Mouse (Mus musculus) c-Kit-positive CD71-positive TER-119-negative erythroid progenitor cells, embryonic 14.5 days (primary cell): ENCODE measurements around the gene Gm11127.
A peak's percentile ranks its signal among the peaks of the same experiment; 100 is the strongest.
"Not testable (repeated sequence)": the region's sequence is repeated elsewhere in the genome, so short reads cannot be mapped to it uniquely, and the experiment has no call there.

Source experiments
- DNase-seq: peaks from one replicate; pipeline ENCODE4 v3.0.0-alpha.2; 2013; ENCODE audit warnings: low read depth

Gene Gm11127

GRCm38 (mm10) chr17:36058362-36058761, at the start of gene Gm11127:
Gm11127 (minus strand) TSS chr17:36058371.
- DNase-seq = not testable (repeated sequence)

DNA sequence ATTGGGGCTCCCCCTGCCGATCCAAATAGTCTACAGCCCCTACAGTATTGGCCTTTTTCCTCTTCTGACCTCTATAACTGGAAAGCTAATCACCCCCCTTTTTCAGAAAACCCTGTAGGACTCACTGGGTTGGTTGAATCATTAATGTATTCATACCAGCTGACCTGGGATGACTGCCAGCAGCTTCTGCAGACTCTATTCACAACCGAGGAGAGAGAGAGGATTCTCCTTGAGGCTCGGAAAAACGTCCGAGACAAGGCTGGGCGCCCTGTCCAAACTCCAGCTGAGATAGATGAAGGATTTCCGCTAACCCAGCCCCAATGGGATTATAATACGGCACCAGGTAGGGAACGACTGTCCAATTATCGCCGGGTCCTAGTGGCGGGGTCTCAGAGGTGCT, 43.9 kb upstream of the Gm11127 start:
- not testable (repeated sequence) for DNase-seq

DNA sequence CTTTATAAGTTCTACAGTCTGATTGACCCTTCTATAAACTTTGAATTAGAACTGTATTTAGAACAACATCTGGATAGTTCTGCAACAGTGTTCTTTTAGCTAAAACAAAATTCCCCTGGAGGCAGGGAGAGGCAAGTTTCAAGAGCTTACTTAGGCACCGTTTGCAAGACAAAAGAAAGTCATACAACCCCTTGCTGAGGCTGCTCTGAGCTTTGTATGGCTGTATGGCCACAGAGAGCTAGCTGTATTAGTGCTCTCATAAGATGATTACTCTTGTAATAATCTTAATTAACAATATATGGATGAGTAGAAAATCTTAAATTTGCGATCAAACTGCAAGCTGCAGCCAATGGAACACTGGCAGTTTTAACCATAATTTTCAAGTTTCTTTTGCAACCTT, 41.4 kb upstream of the Gm11127 start:
- DNase-seq = not testable (repeated sequence)

GRCm38 (mm10) chr17:36093936-36094335, 35.8 kb upstream of the Gm11127 start:
- no peak for DNase-seq

DNA sequence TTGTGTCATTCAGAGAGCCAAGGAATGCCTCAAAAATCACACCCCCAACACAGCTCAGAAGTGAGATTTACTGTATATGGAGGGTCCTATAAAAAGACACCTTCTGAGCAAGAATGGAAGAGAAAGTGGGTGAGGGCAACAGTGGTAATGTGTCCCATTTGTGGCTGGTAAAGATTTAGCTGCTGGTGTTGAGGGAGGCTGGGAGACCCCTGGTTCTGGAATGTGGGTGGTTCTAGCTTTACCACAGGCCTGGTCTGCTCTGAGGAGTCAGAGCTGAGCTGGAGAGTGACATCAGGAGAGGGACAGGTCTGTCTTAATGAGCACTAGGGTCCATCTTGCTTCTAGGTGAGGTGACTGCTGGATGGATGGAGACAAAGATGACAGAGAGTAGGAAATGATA, 34.3 kb upstream of the Gm11127 start:
- DNase-seq = not testable (repeated sequence)

DNA sequence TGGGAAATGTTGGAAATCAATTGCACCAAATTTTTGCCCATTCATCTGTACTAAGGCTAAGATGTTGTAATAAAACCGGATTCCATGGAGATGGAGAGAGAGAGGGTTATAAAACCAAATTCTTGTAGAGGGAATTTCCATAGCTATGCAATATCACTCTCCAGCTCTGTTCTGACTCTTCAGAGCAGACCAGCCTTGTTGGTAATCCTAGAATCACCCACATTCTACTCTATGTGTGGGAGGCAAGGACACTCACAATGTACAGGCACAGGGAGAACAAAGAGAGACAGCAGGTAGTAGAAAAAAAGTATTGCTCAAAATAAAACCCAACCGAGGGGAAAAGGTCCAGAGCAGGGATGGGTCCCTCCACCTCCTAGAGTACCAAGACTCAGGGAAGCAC, 33.8 kb upstream of the Gm11127 start:
- not testable (repeated sequence) for DNase-seq

DNA sequence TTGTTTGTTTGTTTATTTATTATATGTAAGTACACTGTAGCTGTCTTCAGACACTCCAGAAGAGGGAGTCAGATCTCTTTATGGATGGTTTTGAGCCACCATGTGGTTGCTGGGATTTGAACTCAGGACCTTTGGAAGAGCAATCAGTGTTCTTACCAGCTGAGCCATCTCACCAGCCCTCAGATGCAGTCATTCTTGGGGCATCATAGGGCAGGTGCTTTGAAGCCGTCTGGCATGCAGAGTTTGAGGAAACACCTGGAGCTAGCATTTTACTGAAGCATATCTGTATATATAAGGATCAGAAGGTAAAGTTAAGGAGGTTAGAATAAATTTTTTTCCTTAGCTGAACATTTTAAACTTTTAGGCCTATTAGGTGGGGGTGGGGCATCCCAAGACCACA, 27.8 kb upstream of the Gm11127 start:
- DNase-seq = not testable (repeated sequence)

GRCm38 (mm10) chr17:36083870-36084451, 25.8 kb upstream of the Gm11127 start:
- no peak for DNase-seq

DNA sequence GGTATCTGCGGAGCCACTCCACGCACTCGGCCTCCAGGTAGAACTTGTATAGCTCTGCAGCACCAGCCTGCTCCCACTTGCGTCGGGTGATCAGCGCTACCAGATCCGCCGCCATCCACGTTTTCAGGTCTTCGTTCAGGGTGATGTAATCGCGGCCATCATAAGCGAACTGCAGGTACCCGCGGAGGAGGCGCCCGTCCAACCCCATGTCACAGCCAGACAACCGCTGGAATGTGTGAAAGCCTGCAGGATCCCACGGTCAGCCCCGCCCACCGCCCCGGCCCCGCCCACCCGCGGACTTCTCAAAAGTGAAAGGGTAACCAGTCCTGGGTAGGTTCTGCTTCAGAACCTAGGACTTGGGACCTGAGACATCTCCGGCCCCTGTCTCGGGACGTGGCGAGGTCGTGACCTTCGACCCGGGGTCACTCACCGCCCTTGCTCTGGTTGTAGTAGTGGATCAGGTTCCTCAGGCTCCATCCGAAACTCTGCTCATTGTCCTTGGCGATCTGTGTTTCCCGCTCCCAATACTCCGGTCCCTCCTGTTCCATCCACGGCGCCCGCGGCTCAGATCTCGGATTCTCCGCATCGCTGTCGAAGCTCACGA, 25.2 kb upstream of the Gm11127 start:
- DNase-seq = no peak

- DNase-seq = not testable (repeated sequence)
Observed at GRCm38 (mm10) chr17:36082519-36083232, 24.5 kb upstream of the Gm11127 start.

DNA sequence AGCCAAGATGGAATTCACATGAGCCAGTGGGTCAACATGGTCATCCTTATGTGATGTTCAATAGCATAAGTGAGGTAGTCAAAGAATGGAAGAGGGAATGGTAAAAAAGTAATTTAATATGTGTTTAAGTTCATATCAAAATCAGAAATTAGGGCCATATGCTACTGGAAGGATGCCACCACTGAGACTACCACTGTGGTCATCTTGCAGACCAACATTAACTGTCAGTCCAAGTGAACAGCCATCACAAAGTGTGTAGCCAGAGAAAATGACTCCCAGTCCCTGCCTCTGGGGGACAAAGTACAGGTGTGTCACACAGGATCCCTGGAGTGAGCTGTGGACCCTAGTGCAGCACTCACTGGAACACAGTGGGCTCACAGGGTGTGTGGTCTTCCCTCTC, 23.7 kb upstream of the Gm11127 start:
- not testable (repeated sequence) for DNase-seq

GRCm38 (mm10) chr17:36060829-36061228, 2.7 kb upstream of the Gm11127 start:
- DNase-seq = peak; percentile 75

DNA sequence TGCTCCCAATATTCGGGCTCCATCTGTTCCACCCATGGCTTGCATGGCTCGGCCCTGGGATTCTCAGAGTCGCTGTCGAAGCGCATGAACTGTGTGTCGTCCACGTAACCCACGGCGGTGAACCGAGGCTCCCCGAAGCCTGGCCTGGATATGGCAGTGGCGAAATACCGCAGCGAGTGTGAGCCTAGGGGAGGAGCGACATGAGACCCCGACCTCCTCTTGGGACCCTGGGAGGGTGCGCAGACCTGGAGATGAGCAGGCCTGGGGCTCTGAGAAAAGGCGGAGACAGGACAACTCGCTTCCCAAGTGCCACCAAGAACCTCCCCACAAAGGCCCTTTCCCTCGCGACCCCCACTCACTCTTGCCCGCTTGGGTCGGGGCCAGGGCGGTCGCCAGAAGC, 244 bp downstream of the Gm11127 start:
- DNase-seq = not testable (repeated sequence)

DNA sequence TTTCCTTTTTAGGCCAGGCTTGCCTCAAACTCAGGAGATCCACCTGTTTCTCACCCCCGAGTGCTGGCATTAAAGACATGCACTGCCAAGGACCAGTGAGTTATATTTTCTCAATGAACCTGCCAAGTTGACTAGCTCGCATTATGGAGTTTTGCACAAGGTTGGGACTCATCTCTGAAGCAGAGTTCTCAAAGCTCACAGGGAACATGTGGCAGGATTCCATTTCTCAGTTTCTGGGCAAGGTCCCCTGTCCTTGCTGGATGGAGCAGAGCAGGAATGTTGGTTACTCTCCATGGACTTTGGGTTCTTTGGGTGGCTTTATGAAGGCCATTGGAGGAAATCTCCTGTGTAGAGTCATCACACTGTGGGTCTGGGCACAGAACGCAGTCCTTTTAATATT, 14.9 kb downstream of the Gm11127 start:
- DNase-seq = no peak

DNA sequence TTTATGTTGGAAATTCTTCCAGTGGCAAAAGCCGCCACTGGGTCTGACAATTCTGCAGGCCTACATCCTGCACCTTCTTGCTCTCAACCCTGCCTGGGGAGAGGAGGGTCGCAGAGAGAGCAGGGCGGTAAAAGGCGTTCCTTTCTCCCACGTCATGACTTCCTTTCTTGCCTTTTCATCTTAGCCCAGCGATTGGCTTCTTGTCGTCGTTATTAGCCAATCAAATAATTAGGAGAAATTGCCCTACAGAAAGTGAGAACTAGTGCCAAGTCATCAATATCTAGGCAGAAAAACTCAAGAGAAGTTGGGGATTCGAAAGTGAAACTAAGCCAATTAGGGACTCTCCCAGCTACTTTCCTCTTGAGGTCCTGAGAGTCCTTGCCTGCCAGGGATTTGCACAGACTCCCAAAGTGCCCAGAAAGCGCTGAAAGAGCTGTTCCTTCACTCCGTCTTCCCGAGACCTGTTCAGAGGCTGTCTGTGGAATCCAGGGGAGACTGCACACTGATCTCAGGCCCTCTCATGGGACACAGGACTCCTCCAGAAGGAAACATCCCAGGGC, 15.5 kb downstream of the Gm11127 start, which contains the start of the genes H2-T22 and Gm6034:
TSS of gene H2-T22 (minus strand) at position 138 of the 560 bp plus-strand sequence.
TSS of gene Gm6034 (plus strand) at position 352 of the 560 bp plus-strand sequence.
- DNase-seq = peak; percentile 83

- not testable (repeated sequence) for DNase-seq
Observed at GRCm38 (mm10) chr17:36042055-36042454, 16.1 kb downstream of the Gm11127 start.

GRCm38 (mm10) chr17:36040604-36041003, 17.6 kb downstream of the Gm11127 start:
- DNase-seq = not testable (repeated sequence)

GRCm38 (mm10) chr17:36036126-36036525, 22.0 kb downstream of the Gm11127 start:
- not testable (repeated sequence) for DNase-seq

DNA sequence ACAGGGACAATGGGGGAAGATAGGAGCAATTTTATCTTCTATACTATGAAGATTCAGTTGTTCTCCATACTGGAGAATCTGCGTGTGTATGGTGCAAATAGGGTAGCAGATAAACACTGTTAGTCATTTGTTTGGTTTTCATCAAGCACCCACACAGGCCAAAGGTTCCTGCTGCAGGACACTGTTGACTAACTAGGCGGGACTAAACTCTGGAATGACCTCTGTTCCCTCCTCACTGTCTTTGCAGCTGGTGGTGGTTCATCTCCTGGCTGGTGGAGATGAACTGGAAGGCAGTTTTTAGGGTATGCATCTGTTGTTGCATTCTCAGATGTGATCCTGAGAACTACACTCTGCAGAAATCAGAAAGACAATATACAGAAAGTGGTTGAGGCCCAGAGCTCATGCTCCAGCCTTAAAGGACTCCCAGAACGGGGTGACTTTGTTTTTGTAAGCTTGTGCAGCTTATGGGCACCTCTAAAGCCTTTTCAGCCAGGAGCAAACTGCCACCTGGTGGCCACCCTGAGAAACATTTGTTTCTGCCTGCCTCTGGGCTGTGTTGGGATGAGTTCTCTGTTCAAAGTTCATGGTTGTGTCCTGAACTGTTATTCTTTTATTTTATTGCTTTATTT, 23.0 kb downstream of the Gm11127 start:
- not testable (repeated sequence) for DNase-seq

DNA sequence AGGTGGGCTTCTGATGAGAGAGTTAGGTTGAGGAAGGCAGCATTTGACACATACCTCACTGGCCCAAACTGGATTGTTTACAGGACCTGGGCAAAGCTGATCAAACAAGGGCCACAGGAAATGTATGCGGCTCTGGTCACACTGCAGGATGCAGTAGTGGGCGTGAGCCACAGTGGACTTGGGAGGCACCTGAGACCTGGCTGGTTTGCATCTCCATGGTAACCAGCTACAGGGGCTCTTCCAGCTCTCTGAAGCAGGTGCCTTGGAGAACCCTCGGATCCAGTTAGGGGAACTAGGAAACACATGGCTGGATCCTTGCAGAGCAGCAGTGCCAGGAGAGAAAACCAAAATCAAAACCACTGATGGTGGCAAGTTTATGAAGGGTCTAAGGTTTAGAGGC, 23.6 kb downstream of the Gm11127 start:
- not testable (repeated sequence) for DNase-seq

DNA sequence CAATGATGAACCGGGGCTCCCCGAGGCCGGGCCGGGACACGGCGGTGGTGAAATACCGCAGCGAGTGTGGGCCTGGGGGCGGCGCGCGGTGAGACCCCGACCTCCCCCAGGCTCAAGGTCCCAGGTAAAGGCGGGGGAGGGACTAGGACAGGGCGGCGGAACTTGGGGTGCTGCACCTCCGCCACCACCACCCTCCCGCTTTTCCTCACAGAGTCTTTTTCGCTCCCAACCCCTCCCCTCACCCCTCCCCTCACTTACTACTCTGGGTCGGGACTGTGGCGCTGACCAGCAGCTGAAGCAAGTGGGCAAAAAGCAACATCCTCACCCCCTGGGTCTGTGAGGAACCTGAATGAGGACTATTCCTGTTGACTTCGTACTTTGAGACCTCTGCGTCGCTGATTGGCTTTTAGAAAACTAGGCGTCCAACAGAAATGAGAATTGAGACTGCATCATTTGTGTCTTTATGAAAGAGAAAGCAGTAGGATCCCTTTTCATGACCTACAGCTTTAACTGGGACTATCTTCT, 25.8 kb downstream of the Gm11127 start, which contains the start of gene H2-T23:
TSS of gene H2-T23 (minus strand) at position 505 of the 525 bp plus-strand sequence.
- not testable (repeated sequence) for DNase-seq
